Mouse (Mus musculus): Measurements from ENCODE around the gene Vstm2b.

GRCm38 (mm10) chr7:40899376-40900265, 1.5 kb downstream of the Vstm2b start:
- TF ChIP-seq CTCF (IDR thresholded peaks at IDR 0.05; ENCODE audit: low read depth, low read length) (no peak), POLR2A (IDR thresholded peaks at IDR 0.05; ENCODE audit: insufficient read depth, low read length) (no peak), EP300 (IDR thresholded peaks at IDR 0.05; ENCODE audit: insufficient read depth, low read depth, low read length) (no peak)

Measured in ES-Bruce4 (cell line).